Mouse (Mus musculus) lung, postnatal 25 days (tissue): ENCODE results near the gene Tarbp2.

Experiments used
- DNase-seq: peaks from one replicate; pipeline ENCODE4 v3.0.0; 2022; ENCODE audit warnings: low spot score

The Tarbp2 gene

DNA sequence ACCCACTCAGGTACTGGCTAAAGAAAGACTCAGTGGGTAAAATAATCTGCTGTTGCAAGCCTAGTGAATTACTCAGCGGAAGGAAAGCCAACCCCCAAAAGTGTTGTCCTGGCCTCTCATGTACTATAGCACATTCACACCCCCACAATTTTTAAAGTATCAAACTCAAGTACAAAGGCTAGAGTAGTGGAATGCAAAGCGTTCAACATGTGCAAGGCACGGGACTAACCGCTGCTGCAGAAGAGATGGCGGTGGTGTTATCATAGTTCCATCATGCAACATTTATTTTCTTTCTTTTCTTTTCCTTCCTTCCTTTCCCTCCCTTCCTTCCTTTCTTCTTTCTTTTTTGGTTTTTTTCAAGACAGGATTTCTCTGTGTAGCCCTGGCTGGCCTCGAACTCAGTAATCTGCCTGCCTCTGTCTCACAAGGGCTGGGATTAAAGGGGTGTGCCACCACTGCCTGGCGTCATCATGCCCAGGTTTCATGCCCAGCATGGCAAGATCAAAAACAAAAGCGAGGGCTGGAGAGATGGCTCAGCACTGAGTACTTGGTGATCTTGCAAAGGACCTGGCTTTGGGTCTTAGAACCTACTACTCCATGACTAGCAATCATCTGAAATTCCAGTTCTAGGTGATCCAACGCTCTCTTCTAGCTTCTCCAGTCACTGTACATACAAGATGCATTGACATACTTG, 12.1 kb upstream of the Tarbp2 start:
- no peak for DNase-seq

GRCm38 (mm10) chr15:102506464-102506830, 11.5 kb upstream of the Tarbp2 start:
- no peak for DNase-seq

GRCm38 (mm10) chr15:102506864-102507263, 11.1 kb upstream of the Tarbp2 start:
- DNase-seq, result no peak

GRCm38 (mm10) chr15:102507561-102507960, 10.4 kb upstream of the Tarbp2 start:
- DNase-seq, result no peak

DNA sequence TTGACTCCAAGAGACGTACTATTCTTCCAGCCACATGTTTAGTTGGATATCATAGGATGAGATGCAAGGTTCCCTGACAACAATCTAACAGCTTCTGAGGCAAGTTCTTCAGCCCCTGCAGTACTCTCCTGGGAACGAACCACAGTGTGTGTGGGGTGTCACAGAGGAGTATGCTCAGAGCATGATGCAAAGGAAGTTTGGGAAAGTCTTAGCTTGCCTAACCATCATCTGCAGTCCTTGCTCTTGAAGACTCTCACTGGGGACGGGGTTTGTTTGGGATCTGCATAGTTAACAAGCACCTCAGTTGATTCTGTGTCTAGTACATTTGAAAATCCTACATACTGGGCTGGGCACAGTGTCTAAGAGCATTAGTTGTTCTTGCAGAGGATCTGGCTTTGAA, 9.7 kb upstream of the Tarbp2 start:
- no peak for DNase-seq

DNA sequence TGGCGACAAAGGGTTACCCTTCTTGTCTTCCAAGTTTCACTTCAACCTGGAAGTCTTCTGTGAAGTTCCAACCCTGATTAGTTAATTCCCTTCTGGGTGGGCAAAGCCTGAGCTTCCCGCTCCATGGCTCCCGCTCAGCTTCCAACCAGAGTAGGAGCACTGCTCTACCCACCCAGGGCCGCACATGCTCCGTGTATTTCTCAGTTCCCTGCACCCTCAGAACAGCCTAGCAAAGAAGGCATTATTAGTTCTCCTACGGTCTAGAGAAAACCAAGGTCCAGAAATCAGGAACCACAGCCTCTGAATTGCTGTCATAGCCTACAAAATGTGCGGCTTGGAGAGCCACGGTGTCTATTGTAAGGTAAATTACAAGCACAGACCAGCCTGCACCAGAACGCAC, 7.9 kb upstream of the Tarbp2 start:
- DNase-seq, result no peak

GRCm38 (mm10) chr15:102510590-102511284, 7.3 kb upstream of the Tarbp2 start:
- peak; percentile 80 for DNase-seq

DNA sequence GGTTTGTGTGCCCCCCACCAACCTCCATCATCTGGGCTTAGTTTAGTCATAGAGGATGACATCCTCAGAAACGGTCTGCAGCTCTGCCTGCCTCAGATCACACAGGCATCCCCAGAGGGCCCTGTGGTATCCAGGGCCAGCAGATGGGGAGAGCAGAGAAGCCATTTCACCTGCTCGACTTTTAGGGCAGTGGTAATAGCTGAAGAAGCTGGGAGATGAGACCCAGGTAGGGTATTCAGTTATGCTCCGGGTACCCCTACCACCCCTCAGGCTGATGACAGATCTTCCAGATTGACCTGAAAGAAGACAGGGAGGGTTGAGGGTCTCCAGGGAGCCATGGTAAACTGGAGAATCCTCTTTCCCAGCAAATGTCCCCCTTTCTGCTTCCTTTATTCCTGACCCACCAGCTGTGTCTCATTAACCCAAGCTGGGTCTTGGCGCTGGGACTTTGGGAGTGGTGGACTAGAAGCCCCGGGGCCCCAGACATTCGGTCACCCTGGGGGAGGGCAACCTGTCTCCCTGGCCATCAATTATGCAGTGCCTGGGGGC, 6.6 kb upstream of the Tarbp2 start:
- DNase-seq, result no peak

GRCm38 (mm10) chr15:102512010-102512409, 6.0 kb upstream of the Tarbp2 start:
- DNase-seq, result no peak

- no peak for DNase-seq
Measured at GRCm38 (mm10) chr15:102512471-102512870, 5.5 kb upstream of the Tarbp2 start.

DNA sequence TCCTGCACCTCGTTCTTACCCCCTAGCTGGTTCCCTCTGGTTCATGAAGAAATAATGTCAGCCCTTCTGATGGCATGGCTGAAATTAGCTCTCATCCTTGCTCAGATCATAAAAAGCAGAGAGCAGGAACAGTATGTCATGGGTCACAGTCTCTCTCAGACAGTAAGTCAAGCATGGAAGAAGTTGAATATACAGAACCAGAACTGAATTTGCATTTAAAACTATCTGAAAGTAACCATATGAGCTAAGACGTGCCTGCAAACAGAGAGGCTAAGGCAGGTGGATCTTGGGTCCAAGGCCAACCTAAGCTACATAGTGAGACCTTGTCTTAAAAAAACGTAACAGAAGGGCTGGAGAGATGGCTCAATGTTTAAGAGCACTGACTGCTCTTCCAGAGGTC, 5.0 kb upstream of the Tarbp2 start:
- DNase-seq, result no peak

DNA sequence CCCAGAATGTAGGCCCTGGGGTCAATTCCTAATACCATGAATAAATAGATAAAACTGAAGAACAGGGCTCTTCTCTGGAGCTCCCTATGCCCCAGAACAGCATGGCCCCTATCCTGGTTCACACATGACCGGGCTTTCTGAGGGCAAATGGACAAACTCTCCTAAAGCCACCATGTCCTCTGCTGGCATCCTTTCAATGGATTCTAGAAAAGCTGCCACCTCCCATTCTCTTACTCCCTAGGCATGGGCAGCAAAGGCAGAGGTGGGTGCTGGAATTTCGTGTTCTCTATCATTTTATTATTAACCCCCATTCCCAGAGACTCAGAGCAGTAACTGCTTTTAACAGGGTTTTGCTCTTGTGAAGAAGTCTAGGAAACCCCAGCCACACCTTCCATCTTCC, 2.7 kb upstream of the Tarbp2 start:
- no peak for DNase-seq

DNA sequence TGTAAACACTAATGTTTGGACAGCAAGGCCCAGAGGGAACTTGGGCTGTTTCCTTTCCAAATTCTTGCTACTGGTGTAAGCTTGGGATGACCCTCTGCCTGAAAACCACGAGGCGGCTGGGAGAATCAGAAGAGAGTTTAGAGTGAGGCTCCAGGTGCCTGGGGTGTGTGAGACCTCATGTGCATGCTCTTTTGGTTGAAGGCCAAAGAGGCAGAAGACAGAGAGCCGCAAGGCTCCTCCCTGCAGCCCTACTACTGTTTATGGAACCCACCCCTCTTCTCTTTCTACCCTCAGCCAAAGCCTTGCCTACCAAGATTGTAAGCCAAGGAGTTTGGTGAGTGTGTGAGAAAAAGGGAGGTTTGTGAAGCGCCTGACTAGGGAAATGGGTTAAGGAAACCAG, 2.2 kb upstream of the Tarbp2 start:
- DNase-seq, result no peak

DNA sequence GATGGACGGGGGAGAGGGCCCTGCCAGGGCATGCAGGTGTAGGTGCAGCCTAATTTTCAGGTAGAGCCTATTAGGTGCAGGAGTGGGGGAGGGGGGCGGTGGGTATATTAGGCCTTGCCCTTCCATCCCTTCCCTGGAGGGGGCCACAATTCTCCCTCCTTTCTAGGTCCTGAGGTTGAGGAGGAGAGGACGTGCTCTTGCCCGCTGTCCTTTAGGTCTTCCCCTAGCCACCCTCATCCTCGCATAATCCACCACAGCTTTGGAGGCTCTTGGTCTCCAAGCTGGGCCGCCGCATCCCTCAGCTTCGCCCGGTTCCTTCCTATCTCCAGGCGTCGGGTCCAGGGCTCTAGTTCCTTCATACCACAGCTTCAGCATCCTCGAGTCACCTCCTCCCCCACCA, 1.7 kb upstream of the Tarbp2 start:
- DNase-seq, result no peak

- DNase-seq, result peak; percentile 56
Measured at GRCm38 (mm10) chr15:102516728-102517404, 1.1 kb upstream of the Tarbp2 start, which contains the start of gene Map3k12. Map3k12 (minus strand) TSS chr15:102517064.

- DNase-seq, result no peak
Measured at GRCm38 (mm10) chr15:102517631-102517975, 389 bp upstream of the Tarbp2 start.

DNA sequence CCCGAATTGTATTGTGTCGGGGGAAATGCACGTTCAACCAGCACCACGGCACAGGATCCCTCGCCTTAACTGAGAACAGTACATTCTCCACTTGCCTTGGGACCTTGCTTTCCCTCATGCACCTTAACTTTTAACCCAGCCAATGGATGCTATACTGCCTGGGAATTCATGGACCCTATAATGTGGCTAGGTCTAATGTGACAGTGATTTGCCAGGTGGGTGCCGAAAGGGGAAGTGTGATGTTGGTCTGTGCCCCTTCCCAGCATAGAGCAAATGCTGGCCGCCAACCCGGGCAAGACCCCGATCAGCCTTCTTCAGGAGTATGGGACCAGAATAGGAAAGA, 838 bp downstream of the Tarbp2 start:
- DNase-seq, result no peak

- DNase-seq, result no peak
Measured at GRCm38 (mm10) chr15:102519211-102520141, 1.5 kb downstream of the Tarbp2 start.

- DNase-seq, result no peak
Measured at GRCm38 (mm10) chr15:102520416-102520815, 2.4 kb downstream of the Tarbp2 start.

GRCm38 (mm10) chr15:102521480-102521879, 3.5 kb downstream of the Tarbp2 start:
- no peak for DNase-seq

DNA sequence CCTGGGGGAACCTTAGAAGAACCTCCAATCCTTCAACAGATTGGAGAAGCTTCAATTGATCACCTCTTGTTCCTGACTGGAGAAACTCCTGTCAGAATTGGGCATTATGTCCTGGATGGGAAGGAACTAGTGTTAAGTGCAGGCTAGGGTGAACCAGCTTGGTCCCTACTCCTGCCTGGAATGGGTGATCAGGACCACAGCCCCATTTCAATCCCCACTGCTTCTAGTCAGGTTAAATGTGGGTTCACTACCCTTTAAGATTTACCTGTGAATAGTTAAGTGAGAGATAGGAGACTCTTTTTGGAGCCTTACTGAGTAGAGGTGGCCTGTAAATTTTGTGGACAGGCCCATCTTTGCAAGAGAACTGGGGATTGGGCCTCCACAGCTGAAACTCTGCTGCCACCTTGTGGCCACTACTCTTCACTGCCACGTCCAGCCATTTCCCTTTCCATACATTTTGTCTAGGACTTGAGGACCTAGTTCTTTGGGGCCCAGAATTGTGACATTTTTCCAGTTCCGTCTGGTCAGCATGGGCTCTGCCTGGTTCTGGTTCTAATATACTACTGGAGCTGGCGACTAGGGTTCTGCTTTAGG, 7.0 kb downstream of the Tarbp2 start, which contains the start of gene Npff:
Npff (minus strand) TSS at position 51 of the 594 bp plus-strand sequence.
- DNase-seq, result peak; percentile 73
